Mouse (Mus musculus): ENCODE measurements around the gene Acer2. TPM values are rescaled to one million over a fixed set of nuclear protein-coding genes. Genes with fewer than 3 reads are reported as not detected.

Gene Acer2
- polyA plus RNA-seq, 1 experiment from 2014 or later, result 9.4 TPM

GRCm38 (mm10) chr4:86902351-86902750 lies 28.2 kb downstream of the Acer2 start:
- H3K4me3 ChIP-seq, result no peak overlapping the region
- no peak for DNase-seq (ENCODE audit: low spot score)
- H3K27ac ChIP-seq, result peak overlapping the region; percentile 36; the same call in 1 of the 2 replicates
- no peaks in the 10 kb centered on the region for H3K27me3 ChIP-seq (ENCODE audit: insufficient read depth, poor library complexity, severe bottlenecking)
- no peaks in the 10 kb centered on the region for H3K9me3 ChIP-seq
- H3K4me1 ChIP-seq (replicated peaks), result 0 out of 2 replicates have a peak, but pooled peaks cover 4% of the 10 kb centered on the region
- no peaks in the 10 kb centered on the region for H3K36me3 ChIP-seq
- 73% methylated on average over 6 of the region's 6 CpGs for WGBS

GRCm38 (mm10) chr4:86904969-86905368 lies 30.8 kb downstream of the Acer2 start:
- Histone ChIP-seq H3K27me3 (ENCODE audit: insufficient read depth, poor library complexity, severe bottlenecking) (no peaks in the 10 kb centered on the region), H3K4me1 (replicated peaks) (0 out of 2 replicates have a peak, but pooled peaks cover 4% of the 10 kb centered on the region), H3K27ac (no peak overlapping the region), H3K9me3 (no peaks in the 10 kb centered on the region), H3K4me3 (no peak overlapping the region), H3K36me3 (no peaks in the 10 kb centered on the region)
- no peak for DNase-seq (ENCODE audit: low spot score)
- 32% methylated on average over 3 of the region's 3 CpGs for WGBS

- Histone ChIP-seq H3K4me3 (no peak overlapping the region), H3K27me3 (ENCODE audit: insufficient read depth, poor library complexity, severe bottlenecking) (no peaks in the 10 kb centered on the region), H3K9me3 (no peaks in the 10 kb centered on the region), H3K4me1 (replicated peaks) (0 out of 2 replicates have a peak, but pooled peaks cover 4% of the 10 kb centered on the region), H3K27ac (no peak overlapping the region), H3K36me3 (no peaks in the 10 kb centered on the region)
- 78% methylated on average over 1 of the region's 1 CpGs for WGBS
- no peak for DNase-seq (ENCODE audit: low spot score)
These were observed 31.7 kb downstream of the Acer2 start for GRCm38 (mm10) chr4:86905869-86906268.

GRCm38 (mm10) chr4:86911576-86912341 lies 37.6 kb downstream of the Acer2 start:
- peak overlapping the region; percentile 75 for H3K27ac ChIP-seq
- H3K9me3 ChIP-seq, result no peaks in the 10 kb centered on the region
- peak overlapping the region; percentile 20; the same call in 1 of the 2 replicates for H3K4me3 ChIP-seq
- peaks cover 12% of the 10 kb centered on the region for H3K4me1 ChIP-seq (replicated peaks)
- DNase-seq (ENCODE audit: low spot score), result peak; percentile 45
- H3K36me3 ChIP-seq, result no peaks in the 10 kb centered on the region
- 8% methylated on average over 18 of the region's 18 CpGs for WGBS
- no peaks in the 10 kb centered on the region for H3K27me3 ChIP-seq (ENCODE audit: insufficient read depth, poor library complexity, severe bottlenecking)

- no peak for DNase-seq (ENCODE audit: low spot score)
- peaks cover 12% of the 10 kb centered on the region for H3K4me1 ChIP-seq (replicated peaks)
- no peaks in the 10 kb centered on the region for H3K36me3 ChIP-seq
- H3K4me3 ChIP-seq, result no peak overlapping the region
- H3K9me3 ChIP-seq, result no peaks in the 10 kb centered on the region
- 70% methylated on average over 7 of the region's 7 CpGs for WGBS
- H3K27ac ChIP-seq, result no peak overlapping the region
- H3K27me3 ChIP-seq (ENCODE audit: insufficient read depth, poor library complexity, severe bottlenecking), result no peaks in the 10 kb centered on the region
These were observed 38.6 kb downstream of the Acer2 start for GRCm38 (mm10) chr4:86912757-86913156.

- no peak overlapping the region for H3K4me3 ChIP-seq
- no peak overlapping the region for H3K27ac ChIP-seq
- DNase-seq (ENCODE audit: low spot score), result no peak
- H3K4me1 ChIP-seq (replicated peaks), result peaks cover 12% of the 10 kb centered on the region
- no peaks in the 10 kb centered on the region for H3K9me3 ChIP-seq
- H3K27me3 ChIP-seq (ENCODE audit: insufficient read depth, poor library complexity, severe bottlenecking), result no peaks in the 10 kb centered on the region
- H3K36me3 ChIP-seq, result no peaks in the 10 kb centered on the region
- WGBS, result 51% methylated on average over 1 of the region's 1 CpGs
These were observed 41.9 kb downstream of the Acer2 start for GRCm38 (mm10) chr4:86916062-86916461.

- Histone ChIP-seq H3K27ac (peak overlapping the region; percentile 68), H3K4me1 (replicated peaks) (peaks cover 19% of the 10 kb centered on the region), H3K9me3 (no peaks in the 10 kb centered on the region), H3K27me3 (ENCODE audit: insufficient read depth, poor library complexity, severe bottlenecking) (0 out of 2 replicates have a peak, but pooled peaks cover 3% of the 10 kb centered on the region), H3K36me3 (no peaks in the 10 kb centered on the region), H3K4me3 (no peak overlapping the region)
- DNase-seq (ENCODE audit: low spot score), result no peak
- WGBS, result 63% methylated on average over 3 of the region's 3 CpGs
These were observed 49.4 kb downstream of the Acer2 start for GRCm38 (mm10) chr4:86923476-86924055.

GRCm38 (mm10) chr4:86924804-86925458 lies 50.7 kb downstream of the Acer2 start:
- Histone ChIP-seq H3K36me3 (no peaks in the 10 kb centered on the region), H3K4me1 (replicated peaks) (peaks cover 19% of the 10 kb centered on the region), H3K9me3 (no peaks in the 10 kb centered on the region), H3K4me3 (no peak overlapping the region), H3K27me3 (ENCODE audit: insufficient read depth, poor library complexity, severe bottlenecking) (0 out of 2 replicates have a peak, but pooled peaks cover 6% of the 10 kb centered on the region), H3K27ac (peak overlapping the region; percentile 73; the same call in 1 of the 2 replicates)
- WGBS, result 15% methylated on average over 9 of the region's 9 CpGs
- peak; percentile 80 for DNase-seq (ENCODE audit: low spot score)

GRCm38 (mm10) chr4:86926997-86927396 lies 52.8 kb downstream of the Acer2 start:
- H3K27ac ChIP-seq, result no peak overlapping the region
- H3K4me3 ChIP-seq, result no peak overlapping the region
- no peaks in the 10 kb centered on the region for H3K36me3 ChIP-seq
- no peaks in the 10 kb centered on the region for H3K9me3 ChIP-seq
- DNase-seq (ENCODE audit: low spot score), result no peak
- H3K4me1 ChIP-seq (replicated peaks), result peaks cover 26% of the 10 kb centered on the region
- 0 out of 2 replicates have a peak, but pooled peaks cover 8% of the 10 kb centered on the region for H3K27me3 ChIP-seq (ENCODE audit: insufficient read depth, poor library complexity, severe bottlenecking)
- WGBS, result 90% methylated on average over 3 of the region's 3 CpGs

- 89% methylated on average over 7 of the region's 7 CpGs for WGBS
- peaks cover 7% of the 10 kb centered on the region for H3K4me1 ChIP-seq (replicated peaks)
- peaks cover 12% of the 10 kb centered on the region for H3K36me3 ChIP-seq
- no peak for DNase-seq (ENCODE audit: low spot score)
- H3K27ac ChIP-seq, result peak overlapping the region; percentile 90; the same call in 1 of the 2 replicates
- H3K9me3 ChIP-seq, result peaks cover 4% of the 10 kb centered on the region; the same call in 1 of the 2 replicates
- H3K4me3 ChIP-seq, result peak overlapping the region; percentile 54
- H3K27me3 ChIP-seq (ENCODE audit: insufficient read depth, poor library complexity, severe bottlenecking), result 0 out of 2 replicates have a peak, but pooled peaks cover 8% of the 10 kb centered on the region
These were observed 56.0 kb downstream of the Acer2 start for GRCm38 (mm10) chr4:86930101-86930635.

- peak; percentile 71 for DNase-seq (ENCODE audit: low spot score)
- H3K4me1 ChIP-seq (replicated peaks), result peaks cover 7% of the 10 kb centered on the region
- peaks cover 4% of the 10 kb centered on the region; the same call in 1 of the 2 replicates for H3K9me3 ChIP-seq
- H3K27me3 ChIP-seq (ENCODE audit: insufficient read depth, poor library complexity, severe bottlenecking), result 0 out of 2 replicates have a peak, but pooled peaks cover 8% of the 10 kb centered on the region
- H3K36me3 ChIP-seq, result peaks cover 12% of the 10 kb centered on the region
- H3K4me3 ChIP-seq, result peak overlapping the region; percentile 54
- WGBS, result 8% methylated on average over 33 of the region's 33 CpGs
- peak overlapping the region; percentile 90 for H3K27ac ChIP-seq
These were observed 56.6 kb downstream of the Acer2 start for GRCm38 (mm10) chr4:86930636-86931456.

- WGBS, result 81% methylated on average over 6 of the region's 6 CpGs
These were observed 58.8 kb downstream of the Acer2 start for GRCm38 (mm10) chr4:86933026-86933425.

More at GRCm38 (mm10) chr4:86933026-86933425, 58.8 kb downstream of the Acer2 start:
- Histone ChIP-seq H3K27me3 (ENCODE audit: insufficient read depth, poor library complexity, severe bottlenecking) (0 out of 2 replicates have a peak, but pooled peaks cover 8% of the 10 kb centered on the region), H3K4me3 (no peak overlapping the region), H3K27ac (no peak overlapping the region), H3K36me3 (peaks cover 12% of the 10 kb centered on the region), H3K9me3 (peaks cover 4% of the 10 kb centered on the region; the same call in 1 of the 2 replicates), H3K4me1 (replicated peaks) (peaks cover 7% of the 10 kb centered on the region)
- no peak for DNase-seq (ENCODE audit: low spot score)
